Comparison of ENCODE assay signal across 12 mouse cellular contexts in genomic region chr8:69803366-69803765, GRCm38 (mm10).
DNase-seq lines count a peak whose midpoint lies in the region.
"Had no signal": no experiment of that assay in that cellular context is flagged by ENCODE, and none has a peak within 500 bp of the region (broad histone marks: within the 10 kb centered on the region; RNA-seq: fewer than 3 reads in every experiment).

No protein-coding gene starts in this region.

- DNase-seq in kidney, postnatal 10 days: peak; percentile 6
- DNase-seq in kidney, postnatal 4 days: no peak
- peak; percentile 2 for DNase-seq in right cerebral cortex, postnatal 25 days
- no peak for DNase-seq in right cerebral cortex, adult 2 months (ENCODE audit: low spot score in 2 of 2)
- DNase-seq in urinary bladder, postnatal 10 days (ENCODE audit: low spot score): peak; percentile 7
- no peak for DNase-seq in urinary bladder, adult 18-20 months (ENCODE audit: low spot score in 2 of 2)
- DNase-seq: adrenal gland, adult 8-10 months; cerebellum, adult 9-10 months; heart, postnatal 10 days; layer of hippocampus, adult 9-11 months; lung, adult 2 months; right cerebral cortex, adult 18-20 months had no signal

Comparison
In these comparisons a context has a peak if more than half of its experiments do, and no peak if none do; other contexts are left out.
1. DNase-seq: peak in kidney, postnatal 10 days (single experiment), right cerebral cortex, postnatal 25 days (single experiment) and urinary bladder, postnatal 10 days (single experiment); none in kidney, postnatal 4 days (0 of 2), right cerebral cortex, adult 2 months (0 of 2) and urinary bladder, adult 18-20 months (0 of 2).